Mouse (Mus musculus): ENCODE measurements around the gene Pwwp2b. TPM values are rescaled to one million over a fixed set of nuclear protein-coding genes. Genes with fewer than 3 reads are reported as not detected.

The Pwwp2b gene
- total RNA-seq, 4 experiments from 2014 or later: 16.8 to 18.3 (median 17.7) TPM

GRCm38 (mm10) chr7:139296552-139297100 is 48.3 kb downstream of the Pwwp2b start:
- no peak for DNase-seq (ENCODE audit: low spot score in 2 of 2)

GRCm38 (mm10) chr7:139298446-139298845 is 50.2 kb downstream of the Pwwp2b start:
- DNase-seq (ENCODE audit: low spot score in 2 of 2): no peak

- DNase-seq (ENCODE audit: low spot score in 2 of 2): peak in 1 of 2 experiments; percentile 96
These were observed 51.1 kb downstream of the Pwwp2b start for GRCm38 (mm10) chr7:139299424-139299823.

- peak; percentile 49 to 51 for DNase-seq (ENCODE audit: low spot score in 2 of 2)
These were observed 52.1 kb downstream of the Pwwp2b start for GRCm38 (mm10) chr7:139300423-139300822.

- no peak for DNase-seq (ENCODE audit: low spot score in 2 of 2)
These were observed 53.2 kb downstream of the Pwwp2b start for GRCm38 (mm10) chr7:139301505-139301904.

- no peak for DNase-seq (ENCODE audit: low spot score in 2 of 2)
These were observed 54.0 kb downstream of the Pwwp2b start for GRCm38 (mm10) chr7:139302314-139302713.

- peak; percentile 71 to 97 for DNase-seq (ENCODE audit: low spot score in 2 of 2)
These were observed 55.2 kb downstream of the Pwwp2b start for GRCm38 (mm10) chr7:139303280-139304011.

- no peak for DNase-seq (ENCODE audit: low spot score in 2 of 2)
These were observed 56.0 kb downstream of the Pwwp2b start for GRCm38 (mm10) chr7:139304322-139304721.

- no peak for DNase-seq (ENCODE audit: low spot score in 2 of 2)
These were observed 58.8 kb downstream of the Pwwp2b start for GRCm38 (mm10) chr7:139307056-139307455.

- no peak for DNase-seq (ENCODE audit: low spot score in 2 of 2)
These were observed 60.0 kb downstream of the Pwwp2b start for GRCm38 (mm10) chr7:139308140-139308895.

GRCm38 (mm10) chr7:139309106-139309505 is 60.8 kb downstream of the Pwwp2b start:
- no peak for DNase-seq (ENCODE audit: low spot score in 2 of 2)

- no peak for DNase-seq (ENCODE audit: low spot score in 2 of 2)
These were observed 62.2 kb downstream of the Pwwp2b start for GRCm38 (mm10) chr7:139310487-139310951.

- no peak for DNase-seq (ENCODE audit: low spot score in 2 of 2)
These were observed 64.4 kb downstream of the Pwwp2b start for GRCm38 (mm10) chr7:139312686-139313085.

GRCm38 (mm10) chr7:139313413-139313812 is 65.1 kb downstream of the Pwwp2b start:
- no peak for DNase-seq (ENCODE audit: low spot score in 2 of 2)

GRCm38 (mm10) chr7:139314716-139315115 is 66.4 kb downstream of the Pwwp2b start:
- no peak for DNase-seq (ENCODE audit: low spot score in 2 of 2)

- DNase-seq (ENCODE audit: low spot score in 2 of 2): no peak
These were observed 70.7 kb downstream of the Pwwp2b start for GRCm38 (mm10) chr7:139319006-139319411.

Other genes starting within 250 kb of the Pwwp2b start
- gene Dpysl4, start 162.5 kb upstream of the Pwwp2b start, total RNA-seq (2022): 10 to 100 TPM; 45.5 to 50.1 (median 46.9) TPM
- gene Lrrc27, start 35.5 kb upstream of the Pwwp2b start, total RNA-seq (2022): 10 to 100 TPM in 1 of 4 experiments, 1 to 10 TPM in 3; 7.4 to 13.7 (median 8.4) TPM
- 100 to 1,000 TPM; 175 to 186 (median 183) TPM for gene Stk32c, start 35.2 kb upstream of the Pwwp2b start, total RNA-seq (2022)
- 10 to 100 TPM; 55.8 to 63.9 (median 59.9) TPM for gene Inpp5a, start 140.6 kb downstream of the Pwwp2b start, total RNA-seq (2022)

Data from left cerebral cortex, adult 8-10 months (tissue).